Mouse (Mus musculus) heart, embryonic 11.5 days (tissue): ENCODE data around the gene Prdm5. TPM values are rescaled to one million over a fixed set of nuclear protein-coding genes. Genes with fewer than 3 reads are reported as not detected.

Experiments
- ATAC-seq: fragments of 200-750 bp; cut with Nextera tagmentation; replicated peaks from 2 replicates; pipeline ENCODE4 v1.8.0; 2017; ENCODE audit warnings: moderate library complexity; ENCODE audit not compliant: insufficient number of reproducible peaks, low FRiP score, low TSS enrichment
- H3K27ac ChIP-seq: fragments of 300-500 bp; sonication (generic); 2 replicates; pipeline ENCODE4 v1.5.1; 2014; ENCODE audit warnings: mild to moderate bottlenecking, low read depth, low read length
- H3K27me3 ChIP-seq: fragments of 300-500 bp; sonication (generic); 2 replicates; pipeline ENCODE4 v1.6.1; 2014; ENCODE audit warnings: mild to moderate bottlenecking, low read length, mixed read lengths; ENCODE audit not compliant: control insufficient read depth, insufficient read depth
- H3K36me3 ChIP-seq: fragments of 300-500 bp; sonication (generic); 2 replicates; pipeline ENCODE4 v1.6.1; 2014; ENCODE audit warnings: mild to moderate bottlenecking, low read length, moderate library complexity, mixed read lengths; ENCODE audit not compliant: control insufficient read depth, insufficient read depth
- H3K4me1 ChIP-seq: fragments of 300-500 bp; sonication (generic); 2 replicates; pipeline ENCODE4 v1.6.1; 2014; ENCODE audit warnings: low read length; ENCODE audit not compliant: control insufficient read depth, insufficient read depth
- H3K4me2 ChIP-seq: fragments of 300-500 bp; sonication (generic); 2 replicates; pipeline ENCODE4 v1.6.1; 2014; ENCODE audit warnings: mild to moderate bottlenecking, moderate library complexity
- H3K4me3 ChIP-seq: fragments of 300-500 bp; sonication (generic); 2 replicates; pipeline ENCODE4 v1.5.1; 2014; ENCODE audit warnings: low read depth, low read length
- H3K9ac ChIP-seq: fragments of 300-500 bp; sonication (generic); 2 replicates; pipeline ENCODE4 v1.6.1; 2014; ENCODE audit warnings: mild to moderate bottlenecking, low read depth, low read length, moderate library complexity
- H3K9me3 ChIP-seq: fragments of 300-500 bp; sonication (generic); replicated peaks from 2 replicates; pipeline ENCODE4 v1.6.1; 2016; ENCODE audit warnings: low read length; ENCODE audit not compliant: control insufficient read depth
- WGBS: fragments of 180-500 bp; shearing (Covaris S2); extraction: QIAGEN DNeasy Blood & Tissue Kit; methylation state at CpG from one replicate; pipeline ENCODE4 v1.1.7; 2014; ENCODE audit not compliant: insufficient replicate concordance; 5-methylcytosine and 5-hydroxymethylcytosine counted together
- polyA plus RNA-seq: library from polyadenylated mRNA; unstranded; fragments of >200 nt; fragmentation: Nextera tagmentation; extraction: Ambion mirVana; gene quantifications from 2 replicates; pipeline ENCODE4 v1.2.1, GENCODE M21; 2014

Prdm5 gene
- polyA plus RNA-seq, 1 experiment from 2014 or later: 14.6 TPM

DNA sequence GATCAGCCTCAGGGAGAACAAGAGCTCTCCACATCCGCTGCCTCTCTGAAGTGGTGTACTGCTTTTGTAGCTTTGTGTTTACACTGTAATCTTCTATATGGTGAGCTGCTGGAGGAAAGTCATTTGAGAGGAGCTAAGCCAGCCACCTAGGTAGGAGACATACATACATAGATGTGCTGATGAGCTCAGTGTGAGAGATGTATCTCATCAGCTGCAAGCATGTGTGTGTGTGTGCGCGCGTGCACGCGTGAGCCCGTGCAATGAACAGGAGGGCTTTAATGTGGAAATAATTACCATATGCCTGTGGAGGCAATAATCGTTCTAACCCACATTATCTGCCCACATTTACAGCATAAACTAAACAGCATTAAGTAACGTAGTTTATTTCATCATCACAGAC lies 191.6 kb downstream of the Prdm5 start:
- no peak for ATAC-seq
- Histone ChIP-seq H3K4me2 (no peak overlapping the region), H3K4me1 (no peaks in the 10 kb centered on the region), H3K9me3 (no peaks in the 10 kb centered on the region), H3K4me3 (no peak overlapping the region), H3K27me3 (no peaks in the 10 kb centered on the region), H3K36me3 (no peaks in the 10 kb centered on the region), H3K9ac (no peak overlapping the region), H3K27ac (no peak overlapping the region)
- 87% methylated on average over 9 of the region's 9 CpGs for WGBS

Other genes starting within 250 kb of the Prdm5 start
- 0.87 and 2.6 TPM in 2 replicates for gene Ndnf, start 107.4 kb upstream of the Prdm5 start, polyA plus RNA-seq
- gene 4930544G11Rik, start 173.6 kb downstream of the Prdm5 start, polyA plus RNA-seq: not detected in 2 replicates